Mouse (Mus musculus) right cerebral cortex, postnatal 25 days (tissue): ENCODE data around the gene Nos3.
"Not testable (repeated sequence)": the region's sequence is repeated elsewhere in the genome, so short reads cannot be mapped to it uniquely, and the experiment has no call there.

Experiments
- DNase-seq: peaks from one replicate; pipeline ENCODE4 v3.0.0; 2022

Nos3 gene

GRCm38 (mm10) chr5:24379501-24379900, 14.9 kb downstream of the Nos3 start:
- no peak for DNase-seq

- no peak for DNase-seq
Measured at GRCm38 (mm10) chr5:24380499-24380898, 15.9 kb downstream of the Nos3 start.

GRCm38 (mm10) chr5:24381486-24381885, 16.9 kb downstream of the Nos3 start:
- DNase-seq: no peak

- no peak for DNase-seq
Measured at GRCm38 (mm10) chr5:24381988-24382387, 17.4 kb downstream of the Nos3 start.

GRCm38 (mm10) chr5:24383026-24383859, 18.6 kb downstream of the Nos3 start:
- DNase-seq: peak; percentile 89

- DNase-seq: peak; percentile 61
Measured at GRCm38 (mm10) chr5:24384407-24384806, 19.8 kb downstream of the Nos3 start.

- DNase-seq: no peak
Measured at GRCm38 (mm10) chr5:24385374-24385773, 20.8 kb downstream of the Nos3 start.

- no peak for DNase-seq
Measured at GRCm38 (mm10) chr5:24385887-24386550, 21.4 kb downstream of the Nos3 start.

GRCm38 (mm10) chr5:24387264-24388241, 22.9 kb downstream of the Nos3 start:
- peak; percentile 65 for DNase-seq

- DNase-seq: no peak
Measured at GRCm38 (mm10) chr5:24388246-24388915, 23.8 kb downstream of the Nos3 start.

- DNase-seq: no peak
Measured at GRCm38 (mm10) chr5:24389011-24389657, 24.5 kb downstream of the Nos3 start.

- no peak for DNase-seq
Measured at GRCm38 (mm10) chr5:24389658-24390020, 25.0 kb downstream of the Nos3 start.

- DNase-seq: no peak
Measured at GRCm38 (mm10) chr5:24391864-24392263, 27.3 kb downstream of the Nos3 start, which contains the start of gene Atg9b. Gene Atg9b (minus strand): TSS chr5:24392143.

- no peak for DNase-seq
Measured at GRCm38 (mm10) chr5:24392724-24393123, 28.1 kb downstream of the Nos3 start.

- peak; percentile 77 for DNase-seq
Measured at GRCm38 (mm10) chr5:24393392-24393997, 28.9 kb downstream of the Nos3 start, which contains the start of gene Abcb8. Gene Abcb8 (plus strand): TSS chr5:24393663.

- DNase-seq: peak; percentile 95
Measured at GRCm38 (mm10) chr5:24394165-24394894, 29.7 kb downstream of the Nos3 start.

GRCm38 (mm10) chr5:24396254-24396653, 31.6 kb downstream of the Nos3 start:
- not testable (repeated sequence) for DNase-seq

GRCm38 (mm10) chr5:24399686-24400085, 35.1 kb downstream of the Nos3 start:
- DNase-seq: no peak

GRCm38 (mm10) chr5:24400362-24400761, 35.8 kb downstream of the Nos3 start:
- DNase-seq: no peak

GRCm38 (mm10) chr5:24400911-24401605, 36.4 kb downstream of the Nos3 start:
- no peak for DNase-seq
